Mouse (Mus musculus) kidney, postnatal 10 days (tissue): Measurements from ENCODE around the gene Igsf11.

Experiments
- DNase-seq: peaks from one replicate; pipeline ENCODE4 v3.0.0; 2021; ENCODE audit warnings: mixed read lengths

Igsf11 gene

DNA sequence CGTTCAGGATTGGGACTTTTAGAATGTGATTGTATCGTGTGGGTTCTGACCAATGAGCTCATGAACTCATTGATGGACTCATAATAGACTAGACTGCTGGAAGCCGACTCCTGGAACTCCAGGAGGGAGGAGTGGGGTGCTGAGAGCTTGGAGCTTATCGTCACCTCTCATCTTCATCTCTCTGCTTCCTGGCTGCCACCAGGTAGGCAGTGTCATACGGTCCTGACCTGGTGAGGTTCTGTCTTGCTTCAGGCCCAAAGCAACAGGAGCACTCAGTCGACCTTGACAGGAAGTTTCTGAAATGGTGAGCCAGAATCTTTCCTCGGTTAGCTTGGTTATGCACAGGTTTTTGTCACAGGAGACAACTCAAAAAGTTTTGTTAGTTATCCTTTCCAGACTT lies at the start of gene Igsf11:
Igsf11 (plus strand) TSS at position 301 of the 400 bp plus-strand sequence.
- no peak for DNase-seq

DNA sequence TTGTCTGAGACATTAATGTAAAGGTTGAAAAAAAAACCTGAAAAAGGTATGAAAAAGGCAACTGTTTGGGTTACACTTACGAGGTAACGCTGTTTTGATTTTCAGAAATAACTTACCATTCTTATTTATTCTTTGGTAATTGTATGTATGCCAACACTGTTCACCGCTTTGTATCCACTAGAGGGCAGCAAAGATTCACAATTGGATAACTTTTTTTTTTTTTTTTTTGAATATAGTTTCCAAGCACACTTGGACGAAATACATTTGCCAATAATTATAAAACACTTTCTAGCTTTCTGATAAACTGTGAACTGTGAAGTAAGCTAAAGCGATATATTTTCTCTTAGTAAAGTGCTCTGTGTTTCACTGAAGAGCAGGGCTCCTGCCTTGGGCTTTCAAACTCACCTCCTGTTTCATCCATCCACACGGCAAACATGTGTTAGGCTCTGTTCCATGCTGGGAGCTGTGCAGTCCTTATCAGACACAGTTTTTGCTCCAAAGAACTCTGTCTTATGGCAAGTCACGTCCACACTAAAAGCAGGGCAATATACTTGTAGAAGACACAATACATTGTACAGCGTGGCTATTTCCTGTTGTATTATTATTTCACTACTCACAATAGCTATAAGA lies 34.2 kb upstream of the Igsf11 start:
- peak; percentile 41 for DNase-seq

DNA sequence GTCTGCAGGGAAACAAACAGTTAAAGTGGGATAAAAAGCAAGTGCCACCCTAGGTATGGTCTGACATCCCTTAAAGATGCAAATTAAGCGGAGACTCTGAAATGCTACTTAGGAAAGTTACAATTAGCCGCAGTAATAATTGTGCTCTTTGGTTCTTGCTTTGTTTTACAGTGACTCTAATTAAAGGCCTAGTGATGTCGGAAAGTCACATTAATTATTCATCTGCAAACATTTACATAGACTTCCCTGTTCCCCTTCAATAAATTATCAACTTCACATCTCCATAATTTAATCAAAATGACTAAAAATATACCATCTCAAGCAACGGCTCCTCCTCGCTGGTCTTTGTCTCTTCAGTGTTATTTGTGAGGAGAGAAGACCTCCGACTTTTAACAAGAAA lies 31.9 kb upstream of the Igsf11 start:
- DNase-seq = no peak

DNA sequence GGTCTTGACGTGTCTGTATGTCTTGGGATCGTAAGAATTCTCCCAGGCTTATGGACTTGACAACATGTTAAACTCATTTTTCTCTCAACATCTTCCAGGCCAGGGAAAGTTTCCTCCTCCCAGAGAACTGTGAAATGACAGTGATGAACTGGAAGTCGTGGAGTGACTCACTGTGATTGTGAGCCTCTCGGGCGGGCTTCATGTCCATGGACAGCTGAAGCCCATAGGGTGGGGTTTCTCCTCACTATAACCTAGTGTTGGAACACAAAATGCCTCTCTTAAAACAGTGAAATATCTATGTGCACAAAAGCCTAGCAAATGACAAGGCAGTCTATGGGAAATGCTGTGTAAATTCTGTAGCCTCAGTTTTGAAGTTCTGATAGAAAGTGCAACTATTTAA lies 28.1 kb upstream of the Igsf11 start:
- no peak for DNase-seq

DNA sequence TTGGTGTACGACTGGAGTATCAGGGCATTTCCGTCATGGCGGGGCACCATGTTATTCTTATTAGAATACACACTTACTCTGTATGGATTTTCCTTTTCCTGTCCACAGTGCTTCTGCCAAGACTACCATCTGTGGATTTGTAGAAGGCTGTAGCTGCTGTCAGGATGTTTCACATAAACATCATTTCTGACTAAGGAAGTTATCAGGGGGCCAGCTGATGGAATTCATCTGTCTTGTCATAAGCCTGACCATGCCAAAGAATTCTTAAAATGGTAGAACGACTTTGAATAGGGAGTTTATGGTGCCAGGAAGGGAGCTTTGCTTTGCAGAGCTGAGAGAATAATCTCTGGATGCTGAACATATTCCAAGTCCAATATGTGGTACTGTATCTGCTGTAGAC lies 19.2 kb upstream of the Igsf11 start:
- no peak for DNase-seq

DNA sequence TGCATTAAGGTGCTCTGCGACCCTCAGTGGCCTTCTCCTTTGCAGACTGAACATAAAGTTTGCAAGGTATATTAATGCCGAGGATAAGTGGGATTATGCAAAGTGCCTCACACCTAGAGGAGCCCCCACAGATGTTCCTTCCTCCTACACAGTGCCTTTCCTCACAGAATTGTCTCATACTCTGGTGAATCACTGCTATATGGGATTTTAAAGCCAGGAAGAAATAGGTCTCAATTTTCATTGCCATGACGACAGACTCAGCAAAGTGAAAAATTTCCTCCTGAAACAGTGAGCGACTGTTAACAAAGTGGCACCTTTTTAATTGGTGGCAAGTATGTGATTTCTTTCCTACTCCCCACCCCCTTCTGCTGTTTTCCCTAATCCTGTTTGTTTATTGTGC lies 18.0 kb upstream of the Igsf11 start:
- DNase-seq = no peak

DNA sequence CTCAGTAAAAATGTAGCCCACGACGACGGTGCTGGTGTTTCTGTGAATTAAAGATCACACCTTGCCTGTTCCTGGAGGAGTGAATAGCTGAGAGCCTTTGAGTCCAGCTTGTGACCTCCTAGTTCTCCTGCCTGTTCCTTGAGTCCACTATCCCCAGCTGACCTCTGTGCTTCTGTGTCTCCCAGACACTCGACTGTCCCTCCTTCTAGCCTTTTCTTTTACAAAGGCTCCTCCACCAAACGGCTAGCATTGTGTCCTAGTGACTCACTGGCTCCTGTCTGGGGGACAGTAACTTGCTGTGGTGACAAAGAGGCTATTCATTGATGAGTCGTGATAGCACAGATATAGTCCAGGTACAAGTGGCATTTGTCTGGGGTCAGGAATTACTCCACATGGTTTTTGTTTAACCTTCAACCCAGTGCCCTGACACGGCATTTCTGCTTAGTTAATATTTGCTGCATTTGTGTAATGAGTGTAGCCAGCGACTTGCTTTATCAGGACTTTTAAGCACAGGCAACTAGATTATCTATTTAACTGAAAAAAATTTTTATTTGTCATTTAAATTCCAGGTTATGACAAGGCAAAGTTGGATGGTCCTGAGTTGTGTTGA lies 6.5 kb downstream of the Igsf11 start:
- DNase-seq = peak; percentile 41

DNA sequence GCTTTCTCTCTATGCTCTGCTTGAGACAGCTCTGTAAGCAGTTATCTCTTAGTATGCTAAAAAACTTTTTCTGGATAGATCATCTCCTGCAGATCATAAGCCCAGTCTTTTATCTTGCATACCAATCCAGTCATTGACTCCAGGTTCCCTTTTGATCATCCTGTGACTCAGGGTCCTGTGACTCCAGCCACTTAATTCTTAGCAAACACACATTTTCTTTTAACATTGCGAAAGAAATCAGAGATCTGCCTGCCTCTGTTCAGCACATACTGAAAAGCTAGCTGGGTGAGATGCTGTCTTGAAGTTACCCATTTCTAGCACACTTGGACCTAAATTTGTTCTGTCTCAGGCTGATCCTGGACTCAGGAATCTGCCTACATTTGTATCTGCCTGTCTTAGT lies 7.6 kb downstream of the Igsf11 start:
- no peak for DNase-seq

DNA sequence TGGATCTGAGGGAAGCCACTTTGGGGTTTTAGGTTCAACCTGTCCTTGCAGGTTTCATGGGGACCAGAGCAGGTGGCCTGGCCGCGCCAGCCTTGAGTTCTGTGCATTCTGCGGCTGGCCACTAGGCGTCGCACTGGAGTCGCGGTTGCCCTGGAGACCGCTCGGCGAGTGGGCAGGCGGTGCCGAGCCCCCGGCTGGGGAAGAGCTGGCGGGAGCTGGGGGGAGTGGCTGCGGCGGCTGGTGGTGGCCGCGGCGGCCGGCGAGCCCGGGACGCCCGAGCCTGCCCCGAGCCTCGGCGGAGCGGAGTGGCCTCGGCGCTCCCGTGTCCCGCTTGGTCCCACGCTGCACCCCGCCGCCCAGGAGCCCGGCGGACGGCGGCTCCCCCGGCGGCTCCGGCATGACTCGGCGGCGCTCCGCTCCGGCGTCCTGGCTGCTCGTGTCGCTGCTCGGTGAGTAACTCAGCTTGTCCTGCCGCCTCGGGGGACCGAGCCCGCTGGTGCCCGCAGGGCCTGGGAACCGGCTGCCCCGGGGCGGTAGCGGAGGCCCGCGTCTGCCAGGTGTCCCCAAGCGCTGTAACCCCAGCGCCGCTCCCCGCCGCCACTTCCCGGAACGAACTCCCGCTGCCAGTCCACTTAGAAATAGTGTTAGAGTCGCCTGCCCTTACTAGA lies 9.8 kb downstream of the Igsf11 start:
- peak; percentile 94 for DNase-seq

DNA sequence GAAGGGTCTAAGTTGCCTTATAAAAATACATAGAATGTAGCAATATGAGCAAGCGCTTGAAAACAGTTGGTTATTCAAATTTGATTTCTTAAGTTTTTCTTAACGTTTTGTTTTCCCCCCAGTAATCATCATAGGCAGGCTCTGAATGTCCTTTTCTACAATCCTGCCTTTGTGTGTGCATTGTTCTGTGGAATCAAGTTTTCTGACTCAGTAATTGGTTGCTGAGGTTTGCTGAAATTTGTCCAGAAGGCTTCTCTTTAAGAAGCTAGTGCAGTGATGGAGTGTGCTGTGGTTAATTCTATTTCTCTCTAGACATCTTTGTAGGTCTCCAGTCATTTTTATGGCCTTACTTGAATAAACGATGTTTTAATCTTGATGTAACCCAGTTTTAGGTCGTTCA lies 10.5 kb downstream of the Igsf11 start:
- DNase-seq = no peak

DNA sequence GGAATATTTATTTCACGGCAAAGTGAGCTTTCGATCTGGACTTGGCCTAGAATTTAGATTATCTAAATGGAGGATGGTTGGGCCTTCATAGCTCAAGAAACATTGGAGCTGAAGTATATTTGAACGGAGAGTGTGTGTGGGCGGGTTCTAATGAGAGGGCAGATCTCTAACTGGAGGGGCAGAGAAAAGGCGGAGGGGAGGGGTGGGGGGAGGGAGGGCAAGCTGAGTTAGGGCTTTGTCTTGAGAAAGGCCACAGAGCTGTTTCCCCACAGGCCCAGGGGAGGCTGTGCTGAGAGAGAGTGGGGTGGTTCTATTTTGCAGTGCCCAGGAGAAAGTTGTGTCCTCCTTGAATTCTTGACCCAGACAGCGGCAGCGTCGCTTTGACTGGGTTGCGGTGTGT lies 11.7 kb downstream of the Igsf11 start:
- no peak for DNase-seq

DNA sequence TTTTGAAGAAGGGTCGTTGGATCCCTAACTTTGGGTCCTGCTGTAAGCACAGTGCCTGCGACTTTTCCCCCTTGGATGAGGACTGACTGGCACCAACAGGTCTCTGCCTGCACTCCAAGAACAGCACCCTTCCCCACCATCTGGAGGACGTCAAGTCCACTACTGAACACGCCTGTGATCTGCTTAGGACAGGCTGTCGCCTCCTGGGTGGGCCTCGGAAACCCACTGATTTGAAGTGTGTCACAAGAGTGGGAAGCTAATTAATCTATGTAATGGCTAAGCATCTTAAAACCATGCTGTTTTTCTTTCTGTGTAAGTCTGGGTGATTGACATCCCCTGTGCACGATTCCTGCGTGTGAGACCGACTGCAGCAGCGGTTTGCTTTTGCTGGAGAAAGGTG lies 13.4 kb downstream of the Igsf11 start:
- DNase-seq = no peak

DNA sequence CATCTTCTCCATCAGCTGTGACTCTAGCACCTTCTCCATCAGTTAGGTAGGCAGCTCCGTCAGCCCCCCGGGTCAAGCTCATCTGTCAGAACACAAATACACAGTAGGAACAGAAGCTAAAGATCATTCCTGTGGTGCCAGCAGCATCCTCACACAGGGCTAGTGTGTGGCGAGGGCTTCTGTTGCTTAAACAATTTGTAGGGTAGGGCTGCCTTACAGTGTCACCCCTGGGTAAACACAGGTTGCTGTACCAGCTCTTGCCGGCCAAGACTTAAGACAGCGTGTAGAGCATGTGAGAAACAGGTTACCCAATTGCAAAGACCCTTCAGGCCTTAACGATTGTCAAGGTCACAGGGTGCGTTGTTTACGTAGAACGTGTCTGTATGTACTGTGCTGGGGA lies 15.8 kb downstream of the Igsf11 start:
- no peak for DNase-seq

DNA sequence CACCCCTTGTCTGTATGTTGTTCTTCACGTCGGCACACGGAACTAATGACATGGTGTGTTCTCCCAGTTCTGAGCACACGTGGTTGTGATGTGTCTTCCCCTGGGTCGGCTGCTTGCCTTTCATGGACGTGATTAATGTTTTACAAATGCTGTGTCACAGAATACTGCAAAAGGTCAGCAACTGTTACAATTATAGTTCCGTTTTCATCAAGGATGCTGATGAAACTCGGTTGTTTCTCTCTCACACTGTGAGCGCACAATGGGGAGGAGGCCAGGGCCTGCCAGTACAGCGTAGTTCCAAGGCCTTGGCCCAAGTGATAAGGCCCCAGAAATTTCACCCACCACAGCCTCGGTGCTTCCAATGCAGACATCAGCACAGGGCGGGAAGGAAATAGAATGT lies 17.0 kb downstream of the Igsf11 start:
- DNase-seq = no peak

DNA sequence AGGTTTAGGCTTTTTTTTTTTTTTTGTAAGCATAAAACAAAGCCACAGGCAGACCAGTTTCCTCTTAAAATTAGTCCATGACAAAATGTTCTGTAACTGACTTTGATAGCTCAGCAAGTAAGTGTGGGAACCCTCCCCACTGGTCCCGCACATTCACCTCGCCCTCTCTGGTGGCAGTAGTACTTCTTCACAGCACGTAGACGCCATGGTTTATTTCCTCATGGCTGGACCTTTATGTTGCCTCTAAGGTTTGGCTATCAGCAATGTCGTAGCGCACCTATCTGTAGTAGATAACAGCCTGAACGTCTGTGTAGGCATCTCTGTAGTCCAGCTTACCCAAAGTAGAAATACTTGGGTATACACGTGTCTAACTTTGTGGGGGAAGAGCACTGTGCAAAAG lies 17.6 kb downstream of the Igsf11 start:
- DNase-seq = no peak

DNA sequence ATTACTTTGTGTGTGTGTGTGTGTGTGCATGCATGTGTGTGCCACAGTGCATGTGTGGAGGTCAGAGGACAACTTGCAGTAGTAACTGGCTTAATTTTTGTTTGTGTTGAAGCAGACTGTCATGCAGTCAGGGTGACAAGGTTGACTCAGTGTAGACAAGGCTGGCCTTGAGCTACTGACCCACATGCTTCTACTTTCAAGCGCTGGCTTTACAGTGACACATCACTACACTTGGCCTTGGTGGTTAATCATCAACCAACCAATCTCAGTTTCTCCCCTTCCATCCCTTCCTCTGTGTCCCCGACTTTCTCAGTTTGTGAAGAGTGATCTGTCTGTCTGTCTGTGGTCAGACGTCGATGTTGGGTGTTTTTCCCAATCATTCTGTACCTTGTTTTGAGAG lies 23.0 kb downstream of the Igsf11 start:
- no peak for DNase-seq

DNA sequence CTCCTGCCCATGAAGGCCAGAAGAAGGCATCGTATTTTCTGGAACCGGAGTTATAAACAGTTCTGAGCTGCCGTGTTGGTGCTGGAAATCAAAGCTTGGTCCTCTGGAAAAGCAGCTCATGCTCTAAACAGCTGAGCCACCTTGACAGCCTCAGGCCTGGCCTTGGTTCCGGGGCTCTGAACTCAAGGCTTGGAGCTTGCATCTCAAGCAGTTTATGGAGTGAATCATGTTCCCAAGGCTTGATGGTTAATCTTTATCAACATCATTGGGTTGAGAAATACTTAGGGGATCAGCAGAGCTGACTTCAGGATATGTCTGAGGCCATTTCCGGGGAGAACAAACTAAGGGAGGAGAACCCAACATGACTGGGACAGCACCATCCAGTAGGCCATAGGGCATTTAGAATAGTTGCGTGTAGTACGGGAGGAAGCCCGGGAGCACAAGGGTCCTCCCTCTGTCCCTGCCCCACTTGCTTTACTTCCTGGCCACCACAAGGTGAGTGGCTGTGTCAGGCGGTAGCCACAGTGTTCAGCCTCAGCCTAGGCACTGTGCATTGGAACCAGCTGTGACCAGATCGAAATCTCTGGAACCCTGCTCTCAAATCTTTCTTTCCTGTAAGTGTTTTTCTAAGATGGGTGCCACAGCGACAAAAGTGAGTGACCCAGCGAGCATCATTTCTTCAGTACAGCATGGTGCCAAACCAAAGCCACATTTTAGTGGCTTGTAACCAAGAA lies 23.7 kb downstream of the Igsf11 start:
- DNase-seq = no peak

DNA sequence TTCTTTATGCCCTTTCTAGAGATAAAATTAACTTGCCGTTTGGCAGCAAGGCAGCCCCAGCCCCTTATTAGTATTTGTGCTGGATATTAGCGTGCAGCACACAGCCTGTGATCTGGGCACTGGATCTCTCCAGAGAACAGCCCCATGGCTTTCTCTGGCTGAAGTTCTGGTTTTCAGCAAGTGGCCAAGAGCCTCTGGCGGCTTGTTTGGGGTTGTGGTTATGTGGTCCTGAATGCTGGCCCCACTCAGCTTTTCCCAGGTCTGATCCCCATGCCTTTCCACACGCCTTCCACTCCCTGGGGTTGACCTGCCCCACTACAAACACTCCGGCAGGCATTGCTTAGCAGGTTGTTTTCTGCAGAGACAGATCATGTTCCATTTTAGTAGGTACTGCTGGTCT lies 24.4 kb downstream of the Igsf11 start:
- DNase-seq = no peak

DNA sequence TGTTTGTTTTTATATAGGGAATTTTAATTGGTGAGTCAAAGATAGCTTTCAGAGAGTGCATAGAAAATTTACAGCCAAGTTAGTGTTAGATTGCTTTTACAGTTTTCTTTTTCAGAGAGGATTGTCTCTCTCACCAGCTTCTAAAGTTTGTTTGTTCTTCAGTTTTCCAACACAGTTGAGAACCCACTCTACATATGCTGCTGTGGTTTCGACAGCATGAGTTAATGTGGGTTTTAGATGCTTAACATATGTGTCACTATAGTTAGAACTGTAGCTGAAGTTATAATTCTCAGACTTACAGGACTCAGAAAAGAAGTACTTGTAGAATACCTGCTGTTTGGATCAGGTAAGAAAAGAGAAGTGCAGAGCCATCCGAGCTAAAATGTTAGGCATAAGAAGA lies 25.6 kb downstream of the Igsf11 start:
- DNase-seq = no peak

DNA sequence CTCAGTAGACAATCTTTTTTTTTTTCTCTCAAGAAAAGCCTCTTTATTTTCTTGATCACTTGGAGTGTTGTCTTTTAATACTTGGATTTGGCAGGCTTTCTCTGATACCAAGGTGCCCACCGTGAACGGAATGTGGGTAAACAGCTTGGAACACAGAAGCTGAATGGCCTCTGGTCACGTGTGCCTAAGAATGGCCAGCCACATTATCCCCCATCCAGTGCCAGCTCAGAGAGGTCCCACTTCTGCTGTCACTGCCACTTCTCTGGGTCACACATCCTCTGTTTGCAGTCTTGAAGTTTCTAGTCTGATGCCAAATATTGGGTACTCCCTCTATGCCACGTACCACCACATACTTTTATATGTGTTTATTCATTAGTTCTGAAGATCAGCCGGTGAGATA lies 28.0 kb downstream of the Igsf11 start:
- DNase-seq = no peak

DNA sequence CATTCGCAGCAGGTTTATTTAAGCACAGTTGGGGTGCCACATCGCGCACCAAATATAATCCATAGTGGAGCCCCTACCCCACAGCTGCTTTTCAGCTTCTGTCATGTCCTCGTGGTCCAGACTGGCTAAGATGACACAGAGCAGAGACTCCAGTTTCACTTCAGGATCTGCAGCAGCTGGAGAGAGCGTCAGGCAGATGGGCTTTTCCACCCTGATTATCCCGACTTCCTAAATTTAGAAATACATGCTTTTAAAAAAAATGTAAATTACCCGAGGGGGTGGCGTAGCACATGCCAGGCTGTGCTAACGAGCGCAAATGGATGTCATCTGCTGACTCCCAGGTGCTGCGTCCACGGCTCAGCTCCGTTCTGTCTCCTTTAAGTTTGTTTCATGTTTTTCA lies 32.5 kb downstream of the Igsf11 start:
- DNase-seq = no peak

DNA sequence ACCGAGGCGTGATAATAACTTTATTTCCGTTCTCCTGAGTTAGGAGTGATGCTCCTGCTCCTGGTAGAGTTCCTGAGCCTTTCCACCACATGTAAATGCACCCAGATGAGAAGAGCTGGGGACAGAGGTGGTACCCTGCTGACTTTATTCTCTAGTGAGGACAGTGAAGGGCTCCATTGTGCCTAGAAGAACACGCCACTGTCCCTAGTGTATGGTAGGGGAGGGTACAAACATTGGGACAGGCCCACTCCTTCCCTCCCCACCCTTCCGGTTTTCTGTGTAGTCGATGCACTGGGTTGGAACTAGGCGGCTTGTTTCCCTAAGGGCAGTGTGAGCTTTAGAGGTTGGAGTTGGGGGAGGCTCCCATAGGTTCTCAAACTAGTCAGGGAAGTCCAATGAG lies 36.3 kb downstream of the Igsf11 start:
- no peak for DNase-seq

DNA sequence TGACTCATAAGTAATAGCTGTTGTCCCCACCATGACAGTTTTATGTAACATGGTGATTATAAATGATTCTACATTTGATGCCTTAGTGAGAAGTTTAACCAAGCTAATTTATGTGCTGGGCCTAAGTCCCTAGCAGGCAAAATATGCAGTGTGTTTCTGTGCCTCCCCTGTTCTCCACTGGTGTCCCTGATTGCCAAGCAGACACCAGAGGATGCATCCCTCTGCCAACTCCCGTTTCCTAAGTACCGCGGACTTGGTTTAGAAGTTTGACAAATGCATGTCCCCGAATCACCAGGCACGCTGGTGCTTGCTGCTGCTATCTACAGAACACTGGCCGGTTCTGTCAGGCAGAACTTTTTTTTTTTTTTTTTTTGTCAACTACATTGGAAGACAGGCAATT lies 39.0 kb downstream of the Igsf11 start:
- no peak for DNase-seq

DNA sequence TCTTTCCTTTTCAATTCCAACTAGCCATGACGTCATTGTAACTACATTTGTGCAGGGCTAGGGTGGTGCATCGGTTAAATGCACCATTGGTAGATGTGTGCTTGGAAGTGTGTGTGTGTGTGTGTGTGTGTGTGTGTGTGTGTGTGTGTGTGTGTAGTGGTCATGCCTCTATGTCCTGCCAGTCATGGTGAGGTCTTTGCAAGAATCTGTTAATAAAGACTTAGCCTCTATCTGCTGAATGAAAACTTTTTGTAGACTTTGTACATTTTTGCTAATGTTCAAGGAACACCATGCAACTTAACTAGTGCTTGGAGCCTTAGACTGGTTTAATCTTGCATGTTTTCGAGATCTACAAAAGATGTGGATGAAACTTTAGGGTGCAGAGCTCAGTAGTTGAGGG lies 48.3 kb downstream of the Igsf11 start:
- DNase-seq = no peak
